Mouse (Mus musculus): ENCODE data around the gene Zfp653.

The Zfp653 gene

GRCm38 (mm10) chr9:22030386-22030785, 40.8 kb downstream of the Zfp653 start:
- no peak for DNase-seq (ENCODE audit: inconsistent ontology term)

GRCm38 (mm10) chr9:22028467-22028866, 42.7 kb downstream of the Zfp653 start:
- DNase-seq (ENCODE audit: inconsistent ontology term) = no peak

GRCm38 (mm10) chr9:22024592-22024991, 46.6 kb downstream of the Zfp653 start:
- DNase-seq (ENCODE audit: inconsistent ontology term) = no peak

- no peak for DNase-seq (ENCODE audit: inconsistent ontology term)
Measured at GRCm38 (mm10) chr9:22017208-22017825, 53.9 kb downstream of the Zfp653 start.

GRCm38 (mm10) chr9:22016245-22016644, 54.9 kb downstream of the Zfp653 start:
- no peak for DNase-seq (ENCODE audit: inconsistent ontology term)

GRCm38 (mm10) chr9:22012731-22013130, 58.4 kb downstream of the Zfp653 start:
- DNase-seq (ENCODE audit: inconsistent ontology term) = no peak

GRCm38 (mm10) chr9:22011055-22011454, 60.1 kb downstream of the Zfp653 start:
- DNase-seq (ENCODE audit: inconsistent ontology term) = no peak

Data from Muller cell, postnatal 12 days (primary cell).